Mouse (Mus musculus) kidney, postnatal 36 days (tissue): ENCODE results near the gene Slc7a14.

Experiments
- DNase-seq, 2 experiments: peaks; one replicate each; pipeline ENCODE4 v3.0.0; 2021 to 2022; ENCODE audit warnings: mixed read lengths in 2 of 2

Gene Slc7a14

DNA sequence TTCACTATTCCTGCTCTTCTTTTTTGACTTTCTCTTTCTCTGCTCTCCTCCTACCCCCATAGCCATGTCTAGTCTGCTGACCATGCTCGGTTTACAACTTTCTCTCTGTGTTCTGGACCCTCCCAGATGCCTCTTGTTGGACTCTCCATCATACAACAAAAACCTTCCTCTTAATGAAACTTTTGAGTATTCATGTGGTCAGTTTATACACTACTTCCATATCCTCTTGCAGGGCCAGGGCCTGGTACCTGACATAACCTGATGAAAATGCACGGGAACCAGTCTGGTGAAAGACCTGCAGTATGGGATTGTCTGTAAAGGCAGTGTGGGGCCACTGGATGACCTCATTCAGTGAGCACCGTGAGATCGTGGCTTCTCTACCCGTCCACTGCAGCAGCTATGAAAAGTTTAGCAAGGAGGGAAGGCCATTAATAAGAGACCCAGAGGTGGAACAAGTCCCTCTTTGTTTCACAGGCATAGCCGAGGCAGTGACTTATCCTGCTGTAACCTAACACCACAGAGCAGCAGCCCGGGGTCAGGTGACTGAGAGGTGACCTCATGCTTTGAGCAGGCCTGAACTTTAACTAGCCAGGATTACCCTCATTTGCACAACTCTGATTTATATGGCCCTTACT is 49.7 kb downstream of the Slc7a14 start:
- DNase-seq: peak; percentile 49 to 53

DNA sequence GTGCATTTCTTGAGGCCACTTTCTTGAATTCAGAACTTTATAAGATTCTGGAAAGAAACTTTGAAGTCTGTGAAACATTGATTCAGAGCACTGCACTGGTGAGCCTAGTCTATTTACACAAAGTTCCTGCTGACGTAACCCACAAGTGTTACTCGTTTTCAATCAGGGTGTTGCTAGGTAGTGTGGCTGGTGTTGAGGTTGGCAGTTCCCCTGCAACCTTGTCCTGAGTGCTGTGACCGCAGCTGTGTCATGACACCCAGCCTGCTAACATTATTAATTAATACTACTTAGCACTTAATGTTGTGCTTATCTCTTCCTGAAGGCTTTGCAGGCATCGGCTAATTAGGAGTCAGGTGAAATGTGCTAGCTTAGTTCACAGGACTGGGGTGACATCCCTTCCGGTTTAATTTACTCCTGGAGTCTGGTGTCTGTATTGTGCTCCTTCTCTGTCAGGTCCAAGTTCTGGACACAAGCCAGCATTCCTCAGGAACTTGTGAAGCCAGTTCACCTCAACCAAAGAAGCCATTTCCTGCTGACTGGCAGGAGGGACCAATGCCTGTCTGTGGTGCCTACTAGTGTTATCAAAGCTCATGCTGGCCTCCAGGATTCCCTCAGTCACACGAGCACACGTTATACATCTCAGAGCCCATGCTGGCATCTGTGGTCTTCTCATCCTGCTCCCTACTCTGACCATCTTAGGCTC is 50.5 kb downstream of the Slc7a14 start:
- DNase-seq: peak in 1 of 2 experiments; percentile 27

DNA sequence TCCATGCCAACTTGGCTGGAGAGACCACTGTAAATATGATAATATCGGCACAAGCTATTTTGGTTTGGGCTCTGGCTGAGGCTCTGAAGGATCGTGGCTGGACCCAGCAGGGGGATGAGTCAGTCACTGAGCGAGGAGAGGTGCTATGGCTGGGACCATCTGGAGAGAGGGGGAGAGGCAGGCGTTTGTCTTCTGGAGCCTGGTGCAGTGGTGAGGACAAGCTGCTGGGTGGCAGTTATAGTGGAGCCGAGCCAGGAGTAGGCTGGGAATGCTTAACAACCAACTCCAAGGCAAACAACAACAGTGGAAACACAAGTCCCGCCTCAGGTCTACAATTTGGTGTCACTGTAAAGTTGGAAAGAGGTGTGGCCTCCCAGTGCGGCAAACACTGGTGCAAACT is 55.8 kb downstream of the Slc7a14 start:
- DNase-seq: no peak

DNA sequence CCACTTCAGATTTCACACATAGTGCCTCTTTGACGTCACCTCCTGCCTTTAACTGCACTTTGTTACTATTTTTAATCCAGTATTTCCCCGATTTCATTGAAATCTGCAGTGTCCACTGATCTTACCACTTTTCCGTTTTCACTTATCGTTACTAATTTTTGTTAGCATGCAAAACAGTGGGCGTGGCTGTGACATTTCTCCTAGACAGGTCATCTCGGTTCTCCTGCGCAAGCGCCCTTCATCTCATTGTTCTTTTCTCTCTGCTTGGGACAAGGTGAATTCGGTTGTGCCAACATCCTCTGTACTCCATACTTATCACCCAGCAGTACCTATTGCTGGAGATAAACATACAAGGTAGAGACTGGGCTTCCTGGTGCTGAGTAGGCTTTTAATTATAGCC is 56.3 kb downstream of the Slc7a14 start:
- DNase-seq: no peak

DNA sequence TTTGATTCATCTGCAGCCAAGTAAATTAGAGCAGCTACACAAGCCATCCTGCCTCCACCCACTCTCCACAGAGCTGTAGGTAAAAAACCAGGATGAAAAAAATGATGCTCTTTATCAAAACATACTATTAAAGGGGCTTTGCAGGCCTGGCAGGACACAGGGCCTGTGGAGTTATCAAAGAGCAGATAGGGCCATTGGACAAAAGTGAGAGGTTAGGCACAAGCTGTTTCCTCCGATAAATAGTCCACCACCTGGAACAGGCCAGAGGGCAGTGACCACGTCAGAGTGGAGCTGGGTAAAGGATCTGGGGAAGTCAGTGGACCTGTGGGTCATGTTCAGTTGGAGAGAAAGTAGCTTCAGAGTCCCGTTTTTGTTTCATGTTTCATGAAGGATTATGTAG is 57.6 kb downstream of the Slc7a14 start:
- no peak for DNase-seq

DNA sequence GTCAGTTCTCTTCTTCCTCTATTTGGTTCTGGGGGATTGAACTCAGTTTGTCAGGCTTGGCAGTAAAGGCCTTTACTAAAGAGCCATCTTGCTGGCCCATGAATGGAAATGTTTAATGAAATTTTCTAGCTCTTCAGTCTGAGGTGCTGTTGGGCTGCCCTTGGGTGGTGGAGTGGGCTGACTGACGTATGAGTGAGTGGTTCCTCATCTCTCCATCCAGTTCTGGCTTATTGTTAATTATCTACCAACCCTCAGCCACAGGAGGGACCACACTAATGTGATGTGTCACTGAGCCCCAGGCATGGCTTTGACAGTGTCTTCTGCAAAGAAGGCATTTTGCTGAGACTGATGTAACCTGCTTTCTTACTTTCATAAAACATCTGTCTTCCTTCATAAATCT is 66.7 kb downstream of the Slc7a14 start:
- DNase-seq: no peak

DNA sequence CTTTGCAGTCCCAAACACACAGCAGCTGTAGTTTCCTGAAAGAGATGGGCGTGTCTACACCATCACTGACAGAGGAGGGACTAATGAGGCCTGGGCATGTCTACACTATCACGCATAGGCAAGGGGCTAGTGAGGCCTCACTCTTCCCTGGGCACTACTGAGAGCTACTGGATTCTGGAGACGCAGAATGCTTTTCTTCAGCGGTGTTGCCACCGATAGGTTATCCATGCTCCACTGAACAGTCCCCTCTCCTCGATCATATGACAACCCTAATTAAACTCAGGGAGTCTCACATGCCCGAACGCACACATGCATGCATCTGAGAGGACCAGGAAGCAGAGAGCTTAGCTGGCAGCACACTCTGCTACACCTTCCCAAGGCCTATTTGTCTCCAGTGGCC is 69.3 kb downstream of the Slc7a14 start:
- no peak for DNase-seq

DNA sequence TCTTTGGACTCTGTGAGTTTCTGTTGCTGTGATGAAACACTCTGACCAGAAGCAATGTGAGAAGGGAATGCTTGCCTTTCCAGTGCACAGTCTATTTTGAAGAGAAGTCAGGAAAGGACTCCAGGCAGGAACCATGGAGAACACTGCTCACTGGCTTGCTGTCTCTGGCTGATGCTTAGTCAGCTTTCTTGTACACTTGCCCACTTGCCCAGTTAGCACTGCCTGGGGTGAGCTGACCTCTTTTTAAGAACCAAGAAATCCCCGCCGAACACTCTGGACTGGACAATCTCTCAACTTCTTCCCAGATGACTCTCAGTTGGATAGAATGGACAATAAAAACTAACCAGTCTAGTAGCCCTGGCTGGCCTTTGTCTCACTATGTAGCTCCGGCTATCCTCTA is 70.5 kb downstream of the Slc7a14 start:
- DNase-seq: no peak

DNA sequence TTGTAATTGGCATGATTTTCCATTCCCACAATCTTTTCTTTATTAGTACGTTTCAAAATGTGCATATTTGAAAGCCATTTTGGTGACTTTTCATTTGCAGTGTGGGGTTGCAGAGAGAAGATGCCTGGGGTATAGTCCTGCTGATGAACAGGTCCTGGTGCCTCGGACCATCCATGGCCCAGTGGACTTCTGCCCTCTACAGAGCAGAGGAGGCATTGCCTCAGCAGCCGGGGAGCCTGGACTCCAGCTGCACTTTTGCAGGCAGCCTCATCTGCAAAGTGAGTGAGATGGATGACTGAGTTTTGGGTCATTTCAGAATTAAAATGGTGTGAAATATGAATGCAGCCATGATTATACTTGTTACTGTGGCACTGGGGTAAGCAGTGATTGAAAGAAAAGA is 72.2 kb downstream of the Slc7a14 start:
- DNase-seq: peak in 1 of 2 experiments; percentile 36

DNA sequence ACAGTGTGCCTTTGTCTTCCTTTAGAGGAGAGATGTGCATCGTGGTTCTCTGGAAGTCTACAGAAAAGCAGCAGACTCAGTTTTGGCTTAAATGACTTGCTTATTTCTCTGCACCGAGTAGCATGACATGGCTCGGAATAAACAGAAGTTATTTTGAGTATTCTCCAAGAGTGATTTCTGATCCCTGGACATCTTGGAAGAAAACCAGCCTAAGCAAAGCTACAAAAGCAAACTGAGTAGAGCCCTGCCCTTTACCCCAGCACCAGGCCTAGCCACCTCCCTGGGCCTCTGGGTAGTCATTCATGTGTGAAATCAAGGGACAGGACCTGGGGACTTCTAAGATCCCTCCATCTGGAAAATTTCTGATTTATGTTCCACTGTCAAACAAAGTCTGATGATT is 74.0 kb downstream of the Slc7a14 start:
- DNase-seq: peak; percentile 6 to 36

DNA sequence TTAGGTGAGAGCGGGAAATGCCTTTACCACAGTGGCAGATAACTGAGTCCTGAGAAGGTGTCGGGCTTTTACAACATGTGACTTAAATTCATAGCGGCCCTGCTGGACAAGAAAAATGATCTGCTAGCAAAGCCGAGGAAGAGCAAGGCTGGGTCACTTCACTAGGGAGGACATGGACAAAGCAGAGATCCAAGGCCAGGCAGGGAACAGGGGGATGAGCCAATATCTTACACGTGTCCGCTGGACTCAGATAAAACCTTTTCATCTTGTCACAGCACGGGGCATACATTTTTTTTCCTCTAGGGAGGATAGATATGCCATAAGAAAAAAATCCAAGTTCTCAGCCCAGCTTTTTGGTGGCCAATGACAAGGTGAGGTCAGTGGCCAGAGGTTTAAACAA is 75.8 kb downstream of the Slc7a14 start:
- no peak for DNase-seq

DNA sequence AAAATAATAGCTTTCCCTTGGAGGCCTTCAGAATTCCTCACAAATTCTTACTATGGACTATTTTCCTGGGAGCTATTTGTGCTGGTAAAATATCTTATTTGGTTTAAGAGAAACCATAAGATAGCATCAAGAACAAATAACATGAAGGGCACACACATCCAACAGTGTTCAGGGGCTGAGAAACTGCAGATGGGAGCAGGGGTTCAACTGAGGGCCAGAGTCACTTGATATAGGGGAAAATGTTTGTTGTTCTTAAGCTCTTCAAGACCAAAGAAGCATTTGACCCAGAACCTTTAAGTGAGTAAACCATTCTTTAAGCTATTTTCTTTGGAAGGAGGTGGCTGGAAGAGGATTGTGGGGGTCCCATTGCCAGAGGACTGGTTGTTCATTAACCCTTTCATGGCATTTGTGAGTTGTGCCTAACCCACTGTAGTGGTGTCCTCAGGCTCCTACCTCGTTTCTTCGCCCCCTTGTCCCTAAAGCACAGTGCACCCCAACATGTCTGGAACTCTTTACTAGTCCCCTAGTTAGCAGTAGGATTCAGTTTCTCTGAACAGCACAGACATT is 76.3 kb downstream of the Slc7a14 start:
- DNase-seq: no peak

DNA sequence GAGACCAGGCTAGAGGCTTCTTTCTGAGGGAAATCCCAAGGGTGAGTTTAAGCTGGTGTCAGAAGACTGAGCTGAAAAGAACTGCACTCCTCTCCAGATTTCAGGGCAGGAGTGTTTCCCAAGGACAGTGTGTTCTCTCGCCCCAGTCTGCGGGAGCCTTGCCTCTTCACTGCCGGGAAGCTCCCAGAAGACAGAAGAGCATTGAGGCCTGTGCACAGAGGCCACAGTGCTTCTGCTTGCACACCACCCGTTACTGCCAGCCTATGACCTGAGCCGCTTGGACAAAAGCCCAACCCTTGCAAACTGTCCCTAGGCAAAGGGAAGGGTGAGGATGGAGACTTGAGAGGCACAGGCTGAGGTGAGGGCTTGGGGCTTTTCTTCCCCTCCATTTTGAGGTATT is 80.9 kb downstream of the Slc7a14 start:
- DNase-seq: no peak

DNA sequence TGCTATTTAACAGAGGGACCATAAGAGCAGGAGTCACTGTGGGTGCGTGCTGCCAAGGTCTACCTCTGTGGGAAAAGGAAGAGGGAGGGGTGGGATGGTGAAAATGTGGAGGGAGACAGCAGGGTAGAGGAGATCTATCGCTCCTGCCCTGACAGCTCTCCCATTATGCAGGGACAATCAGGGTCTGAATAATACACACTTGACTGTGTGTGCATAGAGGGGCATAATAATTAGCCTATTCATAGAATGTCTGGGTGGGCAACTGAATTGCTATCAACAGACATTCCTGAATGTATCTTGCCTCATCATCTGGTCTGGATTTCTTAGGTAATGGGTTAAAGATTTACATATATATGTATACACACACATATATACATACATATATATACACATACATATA is 81.7 kb downstream of the Slc7a14 start:
- DNase-seq: no peak

DNA sequence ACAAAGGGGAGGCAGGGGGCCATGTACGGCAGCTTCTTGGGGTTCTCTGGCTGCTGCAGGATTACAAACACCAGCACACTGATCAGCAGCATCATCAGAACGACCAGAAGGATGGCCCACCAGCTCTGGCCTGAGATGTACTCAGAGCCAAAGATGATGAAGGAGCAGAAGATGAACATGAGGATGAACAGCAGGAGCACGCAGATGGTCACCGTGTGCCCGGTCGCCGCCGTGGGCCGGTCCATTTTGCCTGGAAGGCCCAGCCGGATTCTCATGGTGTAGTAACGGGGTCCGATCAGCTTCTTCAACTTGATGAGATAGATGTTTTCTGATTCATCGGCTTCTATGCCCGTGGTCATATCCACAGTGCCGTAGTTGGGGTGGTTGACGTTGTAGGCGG is 86.6 kb downstream of the Slc7a14 start:
- no peak for DNase-seq

DNA sequence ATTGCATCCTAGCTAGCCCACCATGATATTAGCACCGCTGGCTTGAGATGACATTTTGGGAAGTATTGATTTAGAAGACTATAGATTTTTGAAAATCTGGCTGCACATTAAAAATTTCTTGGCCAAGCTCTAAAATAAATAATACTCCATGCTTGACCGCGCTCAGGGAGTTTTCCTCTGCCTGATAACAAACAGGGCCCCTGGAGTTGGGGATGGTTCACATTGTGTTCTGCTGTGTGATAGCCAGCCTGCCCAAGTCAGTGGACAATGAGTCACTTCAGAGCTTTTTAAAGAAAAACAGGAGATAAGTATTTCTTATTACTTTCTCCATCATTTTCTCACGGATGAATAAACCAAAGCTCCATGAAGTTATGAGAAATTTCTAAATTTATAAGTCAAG is 90.1 kb downstream of the Slc7a14 start:
- DNase-seq: no peak

DNA sequence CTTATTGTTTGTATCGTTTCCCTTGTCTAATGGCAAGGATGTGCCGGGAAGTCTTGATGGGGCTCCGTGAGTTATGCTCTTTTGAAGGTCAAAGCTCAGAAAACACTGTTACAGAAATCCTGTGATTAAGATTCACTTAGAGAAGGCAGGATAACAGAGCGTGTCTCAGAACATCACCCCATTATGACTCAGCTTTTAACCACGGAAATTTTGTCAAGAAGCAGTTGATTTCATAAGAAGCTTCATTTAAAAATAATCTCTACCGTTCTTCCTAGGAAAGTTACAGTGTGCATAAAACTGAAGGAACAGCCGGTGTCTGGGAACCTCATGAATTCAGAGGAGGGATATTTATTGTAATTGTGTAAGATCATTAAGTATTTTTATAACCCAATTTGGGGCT is 90.7 kb downstream of the Slc7a14 start:
- DNase-seq: no peak

DNA sequence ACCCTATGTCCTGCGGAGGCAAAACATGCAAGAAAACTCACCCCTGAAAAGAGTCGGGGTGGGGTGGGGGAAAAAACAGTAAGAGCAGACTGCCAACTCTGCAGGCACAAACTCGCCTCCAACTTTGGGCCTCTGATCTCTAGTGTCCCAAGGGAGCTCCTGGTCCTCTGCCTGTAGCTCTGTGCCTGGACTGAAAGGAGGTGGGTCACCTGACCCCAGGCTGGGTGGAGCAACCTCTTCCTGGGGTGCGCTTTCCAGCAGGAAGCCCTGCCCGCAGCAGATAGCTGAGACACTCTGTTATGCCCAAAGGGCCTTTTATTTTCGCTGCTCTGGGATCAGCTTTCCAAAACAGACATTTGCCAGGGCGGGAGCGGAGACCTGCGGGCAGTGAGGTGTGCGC is 92.7 kb downstream of the Slc7a14 start:
- no peak for DNase-seq

DNA sequence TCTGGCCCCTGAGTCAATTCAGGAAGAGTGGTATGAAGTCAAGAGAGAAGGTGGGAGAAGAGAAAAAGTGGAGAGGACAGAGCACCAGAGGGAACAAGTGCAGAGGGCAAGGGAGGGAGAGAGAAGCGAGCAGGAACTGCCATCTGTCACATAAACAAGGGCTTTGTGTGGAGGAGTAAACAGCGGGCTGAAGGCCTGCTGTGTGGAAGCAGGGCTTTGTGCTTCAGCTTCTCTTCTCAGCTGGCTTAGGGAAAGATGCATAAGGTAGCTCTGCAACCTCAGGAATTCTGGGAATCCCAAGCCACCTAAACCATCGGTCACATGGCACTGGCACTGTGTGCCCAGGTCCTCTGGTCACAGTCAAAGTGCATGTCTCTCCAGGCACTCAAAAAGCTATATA is 96.4 kb downstream of the Slc7a14 start:
- no peak for DNase-seq

DNA sequence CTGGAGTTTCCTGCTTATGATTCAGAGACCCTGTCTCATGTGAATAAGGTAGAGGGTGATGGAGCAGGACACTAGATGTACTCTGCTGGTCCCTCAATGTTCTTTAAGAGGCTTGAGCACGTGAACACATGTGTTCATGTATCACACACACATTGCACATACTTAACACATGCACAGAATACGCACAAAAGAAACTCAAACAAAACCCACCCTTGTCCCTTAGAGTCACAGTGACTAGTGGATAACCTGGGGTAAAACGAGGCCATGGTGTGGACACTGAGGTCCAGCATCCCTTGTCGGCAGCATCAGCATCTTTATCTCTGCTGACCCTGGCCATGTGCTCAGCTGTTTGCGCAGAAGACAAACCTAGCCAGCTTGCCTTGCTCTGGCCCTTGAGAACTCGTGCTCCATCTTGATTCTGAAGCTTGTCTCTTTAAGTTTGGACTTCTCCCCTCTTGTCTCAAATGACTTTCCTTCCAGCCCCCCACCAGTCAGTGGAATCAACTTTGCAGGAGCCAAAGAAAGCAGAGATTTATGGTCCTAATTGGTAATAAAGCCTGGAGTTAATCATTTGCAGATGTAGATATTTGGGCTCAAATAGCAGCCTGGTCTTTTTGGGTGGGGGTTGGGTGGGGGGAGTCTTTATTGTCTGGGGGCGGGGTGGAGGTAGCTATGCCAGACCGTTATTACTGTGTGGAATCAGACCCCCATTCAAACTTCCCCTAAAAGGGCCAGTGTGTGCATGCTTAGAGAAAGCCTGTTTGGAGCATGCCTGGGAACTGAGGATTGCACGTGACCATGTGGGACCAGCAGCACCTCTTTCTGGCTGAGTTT is 97.8 kb downstream of the Slc7a14 start:
- DNase-seq: no peak

DNA sequence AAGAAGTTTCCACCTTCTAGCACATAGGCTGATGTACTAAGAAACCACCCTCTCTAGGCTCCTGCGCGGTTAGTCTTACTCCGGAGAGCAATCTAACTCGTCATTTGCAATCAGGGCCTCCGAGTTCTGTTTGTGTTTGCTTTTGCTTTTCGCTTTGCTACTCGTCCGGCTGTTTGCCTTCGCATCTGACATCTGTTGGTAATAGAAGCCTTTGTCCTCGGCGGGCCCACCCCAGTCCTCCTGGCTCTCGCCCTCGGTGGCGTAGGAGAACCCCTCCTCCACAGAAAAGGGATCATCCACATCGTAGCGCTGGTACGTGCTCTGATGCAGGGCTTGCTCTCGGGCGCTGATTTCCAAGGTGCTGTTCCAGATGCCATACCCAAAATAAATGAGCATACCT is 101.2 kb downstream of the Slc7a14 start:
- DNase-seq: no peak

DNA sequence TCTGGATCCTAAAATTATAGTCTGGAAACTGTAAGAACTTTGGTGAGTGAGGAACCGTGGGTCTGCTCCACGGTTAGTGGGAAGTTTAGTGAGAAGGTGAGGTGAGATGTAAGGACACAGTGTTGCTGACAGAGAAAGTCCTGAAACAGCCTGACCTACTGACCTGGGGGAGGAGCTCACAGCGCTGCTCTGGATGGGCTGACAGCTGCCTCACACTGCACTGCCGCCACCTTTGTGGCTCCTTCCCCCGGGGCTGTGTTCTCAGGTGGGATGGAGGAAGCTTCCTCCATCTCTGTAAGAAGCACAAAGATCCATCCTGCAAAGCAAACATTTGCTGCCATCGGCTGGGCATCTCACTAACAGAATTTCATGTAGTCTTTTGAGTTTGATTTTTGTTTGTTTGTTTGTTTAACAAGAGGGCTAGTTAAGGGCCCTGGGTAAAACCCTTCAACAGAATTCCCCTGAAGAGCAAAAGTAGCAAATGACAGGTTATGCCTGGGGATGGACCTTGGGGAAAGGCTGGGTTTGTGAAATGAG is 101.7 kb downstream of the Slc7a14 start:
- DNase-seq: peak in 1 of 2 experiments; percentile 10

DNA sequence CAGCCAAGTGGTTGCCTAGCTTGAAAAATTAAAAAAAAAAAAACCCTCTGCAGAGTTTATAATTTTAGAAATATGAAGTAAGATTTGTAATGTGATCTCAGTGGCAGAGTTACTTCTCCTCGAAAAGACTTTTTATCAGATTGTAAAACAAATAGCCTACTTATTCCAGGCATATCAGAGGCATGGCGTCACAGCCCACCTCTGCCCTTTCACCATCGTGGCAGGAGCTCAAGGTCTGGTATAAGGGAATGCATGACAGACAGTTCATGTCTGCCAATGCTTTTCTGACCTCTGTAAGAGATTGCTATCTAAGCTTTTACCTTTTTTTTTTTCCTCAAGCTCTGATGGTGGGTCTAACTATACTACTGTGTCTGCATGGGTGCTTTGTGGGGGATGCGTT is 102.1 kb downstream of the Slc7a14 start:
- DNase-seq: no peak
